In genomic region chr9:122038631-122039030, GRCm38 (mm10) we compare ENCODE assay signal across 16 mouse cellular contexts. TPM values are rescaled to one million over a fixed set of nuclear protein-coding genes. Genes with fewer than 3 reads are reported as not detected.
"Had no signal": no experiment of that assay in that cellular context is flagged by ENCODE, and none has a peak within 500 bp of the region (broad histone marks: within the 10 kb centered on the region; RNA-seq: fewer than 3 reads in every experiment).

No protein-coding gene starts in this region.

- H3K36me3 ChIP-seq: neural tube, embryonic 15.5 days; stomach, embryonic 15.5 days had no signal

- H3K4me2 ChIP-seq: neural tube, embryonic 15.5 days; stomach, embryonic 15.5 days had no signal

- H3K4me3 ChIP-seq: neural tube, embryonic 15.5 days; stomach, embryonic 15.5 days had no signal

- H3K9ac ChIP-seq: neural tube, embryonic 15.5 days; stomach, embryonic 15.5 days had no signal

- H3K4me1 ChIP-seq: stomach, embryonic 15.5 days had no signal

- H3K9me3 ChIP-seq: neural tube, embryonic 15.5 days; stomach, embryonic 15.5 days had no signal

- H3K27me3 ChIP-seq: neural tube, embryonic 15.5 days; stomach, embryonic 15.5 days had no signal

- DNase-seq: retina, postnatal 1 day; right cerebral cortex, adult 18-20 months; right cerebral cortex, postnatal 14 days; right cerebral cortex, postnatal 25 days; right cerebral cortex, postnatal 4 days; spleen, adult 18-20 months; thymus, adult 18-20 months; thymus, adult 2 months; thymus, postnatal 14 days; thymus, postnatal 25 days; thymus, postnatal 36 days; thymus, postnatal 4 days had no signal

- H3K27ac ChIP-seq: neural tube, embryonic 15.5 days; stomach, embryonic 15.5 days; stomach, postnatal 0 days had no signal

RNA-seq across cellular contexts. Expression of gene Pomgnt2, which starts 41.7 kb away (rescaled TPM):
- total RNA-seq: neutrophil, adult 5-6 weeks had no signal
